Mouse (Mus musculus) yolk sac, embryonic 10.5 days (tissue): ENCODE data around the gene Il6st.

ENCODE experiments used
- DNase-seq: peaks from one replicate; pipeline ENCODE4 v3.0.0-alpha.2; 2017; ENCODE audit warnings: low spot score

The Il6st gene

GRCm38 (mm10) chr13:112442867-112443529 lies 20.9 kb upstream of the Il6st start:
- DNase-seq: no peak

GRCm38 (mm10) chr13:112447108-112447665 lies 16.7 kb upstream of the Il6st start:
- no peak for DNase-seq

- DNase-seq: no peak
Measured at GRCm38 (mm10) chr13:112450210-112450609, 13.7 kb upstream of the Il6st start.

GRCm38 (mm10) chr13:112457366-112457765 lies 6.5 kb upstream of the Il6st start:
- no peak for DNase-seq

GRCm38 (mm10) chr13:112458016-112458415 lies 5.9 kb upstream of the Il6st start:
- DNase-seq: no peak

GRCm38 (mm10) chr13:112458435-112459018 lies 5.3 kb upstream of the Il6st start:
- no peak for DNase-seq

GRCm38 (mm10) chr13:112459956-112460355 lies 3.9 kb upstream of the Il6st start:
- DNase-seq: no peak

GRCm38 (mm10) chr13:112462411-112462987 lies 1.4 kb upstream of the Il6st start:
- no peak for DNase-seq

GRCm38 (mm10) chr13:112463337-112463802 lies 500 bp upstream of the Il6st start:
- no peak for DNase-seq

GRCm38 (mm10) chr13:112464626-112465287 lies 887 bp downstream of the Il6st start:
- DNase-seq: peak; percentile 36

GRCm38 (mm10) chr13:112465585-112465984 lies 1.7 kb downstream of the Il6st start:
- no peak for DNase-seq

GRCm38 (mm10) chr13:112466136-112466945 lies 2.5 kb downstream of the Il6st start:
- DNase-seq: no peak

GRCm38 (mm10) chr13:112466946-112467255 lies 3.0 kb downstream of the Il6st start:
- DNase-seq: no peak

GRCm38 (mm10) chr13:112467384-112467783 lies 3.5 kb downstream of the Il6st start:
- DNase-seq: no peak

GRCm38 (mm10) chr13:112469491-112469890 lies 5.6 kb downstream of the Il6st start:
- no peak for DNase-seq

GRCm38 (mm10) chr13:112471201-112471600 lies 7.3 kb downstream of the Il6st start:
- no peak for DNase-seq

- DNase-seq: no peak
Measured at GRCm38 (mm10) chr13:112472401-112473023, 8.6 kb downstream of the Il6st start.

GRCm38 (mm10) chr13:112473757-112474755 lies 10.2 kb downstream of the Il6st start:
- DNase-seq: no peak

GRCm38 (mm10) chr13:112479032-112479431 lies 15.2 kb downstream of the Il6st start:
- DNase-seq: no peak

- no peak for DNase-seq
Measured at GRCm38 (mm10) chr13:112479926-112480325, 16.1 kb downstream of the Il6st start.
